Mouse (Mus musculus): Measurements from ENCODE around the gene Cryba1. TPM values are rescaled to one million over a fixed set of nuclear protein-coding genes. Genes with fewer than 3 reads are reported as not detected.

Gene Cryba1
- not detected for polyA plus RNA-seq (2017; shearing (Covaris generic))

GRCm38 (mm10) chr11:77725183-77725582 is at the start of gene Cryba1:
Gene Cryba1, minus strand, starts transcription at chr11:77725283.

GRCm38 (mm10) chr11:77762783-77763672 is 37.9 kb upstream of the Cryba1 start, which contains the start of gene Myo18a:
Gene Myo18a, plus strand, starts transcription at chr11:77763246.

DNA sequence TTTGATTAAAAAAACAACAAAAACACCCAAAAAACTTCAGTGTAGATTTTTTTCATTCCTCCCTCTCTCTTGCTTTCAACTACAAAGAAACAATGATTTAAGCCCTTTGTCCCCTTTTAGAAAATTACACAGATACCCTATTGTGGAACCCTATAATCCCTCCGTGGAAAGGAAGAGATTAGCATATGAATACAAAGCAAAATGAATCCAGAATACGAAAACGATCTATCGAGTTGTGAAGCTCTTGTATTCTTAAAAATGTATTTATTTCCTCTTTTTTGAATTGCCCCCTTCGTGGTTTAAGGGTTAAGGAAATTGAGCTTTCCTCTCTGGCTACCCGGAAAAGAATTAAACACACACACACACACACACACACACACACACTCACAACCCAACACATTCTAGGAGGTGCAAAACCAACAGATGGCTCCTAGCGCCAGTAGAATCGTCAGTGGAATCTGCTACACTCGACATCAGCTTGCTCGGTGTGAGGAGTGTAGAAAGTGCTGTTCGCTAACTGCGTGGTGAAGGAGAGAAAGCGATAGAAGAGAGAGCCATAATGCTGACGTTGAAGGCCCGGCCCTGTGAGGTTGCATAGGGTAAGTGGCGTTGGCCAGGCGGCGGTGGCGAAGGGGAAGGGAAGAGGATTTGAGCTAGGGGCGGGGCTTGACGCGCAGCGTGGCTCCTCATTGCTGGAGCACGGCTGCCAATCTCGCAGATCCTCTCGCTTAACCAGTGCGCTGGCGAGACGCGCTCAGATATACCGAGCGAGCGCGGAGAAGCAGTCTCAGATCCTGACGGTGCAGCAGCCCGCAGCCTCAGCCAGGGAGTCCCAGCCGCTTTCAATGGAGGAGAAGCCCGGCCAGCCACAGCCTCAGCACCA is 39.5 kb downstream of the Cryba1 start, which contains the start of gene Nufip2:
Nufip2 (plus strand) TSS at position 773 of the 883 bp plus-strand sequence.

Other genes with a start within 250 kb of the Cryba1 start
- 1.1 TPM for gene Ankrd13b, start 235.6 kb downstream of the Cryba1 start, polyA plus RNA-seq (2017; shearing (Covaris generic))
- 7.1 TPM for gene Git1, start 231.7 kb downstream of the Cryba1 start, polyA plus RNA-seq (2017; shearing (Covaris generic))
- 1.6 TPM for gene Abhd15, start 210.2 kb downstream of the Cryba1 start, polyA plus RNA-seq (2017; shearing (Covaris generic))
- gene Trp53i13, start 209.3 kb downstream of the Cryba1 start, polyA plus RNA-seq (2017; shearing (Covaris generic)), result 20.7 TPM
- not detected for gene Gm10392, start 206.1 kb downstream of the Cryba1 start, polyA plus RNA-seq (2017; shearing (Covaris generic))
- gene Taok1, start 117.5 kb downstream of the Cryba1 start, polyA plus RNA-seq (2017; shearing (Covaris generic)), result 6.2 TPM
- 82.9 TPM for gene Nufip2, start 39.1 kb downstream of the Cryba1 start, polyA plus RNA-seq (2017; shearing (Covaris generic))
- gene Myo18a, start 38.0 kb upstream of the Cryba1 start, polyA plus RNA-seq (2017; shearing (Covaris generic)), result 79.3 TPM
- 0.40 TPM for gene Gm10277, start 62.5 kb upstream of the Cryba1 start, polyA plus RNA-seq (2017; shearing (Covaris generic))
- 1.2 TPM for gene Pipox, start 168.8 kb upstream of the Cryba1 start, polyA plus RNA-seq (2017; shearing (Covaris generic))
- not detected for gene Sez6, start 205.5 kb upstream of the Cryba1 start, polyA plus RNA-seq (2017; shearing (Covaris generic))